Mouse (Mus musculus) cortical plate, adult 2 months (tissue): ENCODE data around the gene Rab5c. TPM values are rescaled to one million over a fixed set of nuclear protein-coding genes. Genes with fewer than 3 reads are reported as not detected.

ENCODE experiments used
- H3K27ac ChIP-seq: fragments of 200-500 bp; 2 replicates; pipeline ENCODE4 v1.5.1; 2012; ENCODE audit warnings: low read length, control low read depth, inconsistent platforms; ENCODE audit not compliant: insufficient read depth
- H3K4me1 ChIP-seq: fragments of 200-500 bp; 2 replicates; pipeline ENCODE4 v1.6.1; 2011; ENCODE audit warnings: low read length; ENCODE audit not compliant: control insufficient read depth, insufficient read depth
- H3K4me3 ChIP-seq: fragments of 200-500 bp; 2 replicates; pipeline ENCODE4 v1.5.1; 2011; ENCODE audit warnings: mild to moderate bottlenecking, low read length, control low read depth; ENCODE audit not compliant: insufficient read depth
- CTCF ChIP-seq: fragments of 200-500 bp; IDR thresholded peaks from 2 replicates; pipeline ENCODE4 v1.5.1; 2011; ENCODE audit warnings: mild to moderate bottlenecking, control low read depth, low read length; ENCODE audit not compliant: insufficient read depth; ENCODE audit errors: extremely low read depth
- POLR2A ChIP-seq: fragments of 200-500 bp; IDR thresholded peaks from 2 replicates; pipeline ENCODE4 v1.6.1; 2011; ENCODE audit warnings: mild to moderate bottlenecking, low read length, control low read depth; ENCODE audit not compliant: insufficient read depth; ENCODE audit errors: extremely low read depth
- polyA plus RNA-seq: library from polyadenylated mRNA; depleted of rRNA; stranded (reverse); fragments of >200 nt; gene quantifications from 2 replicates; pipeline ENCODE4 v1.2.3, GENCODE M21; 2012; rRNA removed

Rab5c gene
- 196 and 207 TPM in 2 replicates for polyA plus RNA-seq

DNA sequence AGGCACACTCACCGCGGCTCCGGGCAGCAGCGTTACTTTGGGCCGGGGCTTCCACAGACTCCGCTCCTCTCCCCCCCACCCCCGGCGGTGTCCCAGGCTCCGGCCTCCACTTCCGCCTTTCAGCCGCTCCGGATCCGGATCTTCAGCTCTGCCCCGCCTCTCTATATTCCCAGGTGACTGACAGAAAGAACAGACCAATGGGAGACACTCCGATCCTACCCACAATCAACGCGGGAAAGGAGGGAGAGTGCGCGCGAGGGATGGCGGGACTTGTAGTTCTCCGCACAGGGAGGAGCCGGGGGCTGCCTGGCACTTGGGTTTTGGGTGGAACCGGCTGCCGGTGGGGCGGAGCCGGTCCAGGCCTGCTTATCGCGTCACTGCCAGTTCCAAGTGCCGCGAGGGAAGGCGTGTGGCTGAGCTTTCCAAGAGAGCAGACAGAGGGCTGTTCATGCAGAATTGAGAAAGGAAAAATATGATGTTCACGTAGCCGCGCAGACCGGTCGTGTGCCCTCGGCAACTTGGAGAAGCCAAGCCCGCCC lies at the start of gene Rab5c:
TSS of gene Rab5c (minus strand) at position 150 of the 539 bp plus-strand sequence.
- Histone ChIP-seq H3K4me1 (peaks cover 9% of the 10 kb centered on the region), H3K27ac (0 out of 2 replicates have a peak within 1 kb of the TSS, but pooled peaks have one; percentile 4), H3K4me3 (peak within 1 kb of the TSS; percentile 42)
- no peak for TF ChIP-seq CTCF
- peak; percentile 89 for TF ChIP-seq POLR2A

DNA sequence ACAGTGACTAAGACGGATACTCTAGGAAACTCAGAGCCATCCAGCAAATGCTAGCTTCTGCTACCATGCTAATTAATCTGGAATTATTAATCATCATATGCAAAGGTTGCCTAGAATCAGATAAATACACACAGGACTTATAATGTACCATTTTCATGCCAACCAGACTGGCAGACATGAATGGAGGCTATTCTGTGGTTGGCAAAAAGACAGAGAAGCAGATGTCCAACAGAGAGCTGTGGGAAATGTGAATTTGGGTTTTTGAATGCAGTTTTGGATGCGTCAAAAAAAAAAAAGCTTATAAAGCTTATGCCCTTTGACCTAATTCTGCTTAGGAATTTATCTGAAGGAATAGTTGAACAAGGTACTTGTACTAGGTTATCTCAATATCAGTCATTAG lies 47.8 kb upstream of the Rab5c start:
- TF ChIP-seq CTCF (no peak), POLR2A (no peak)
- no peak overlapping the region for H3K4me3 ChIP-seq
- no peaks in the 10 kb centered on the region for H3K4me1 ChIP-seq
- H3K27ac ChIP-seq, result no peak overlapping the region

DNA sequence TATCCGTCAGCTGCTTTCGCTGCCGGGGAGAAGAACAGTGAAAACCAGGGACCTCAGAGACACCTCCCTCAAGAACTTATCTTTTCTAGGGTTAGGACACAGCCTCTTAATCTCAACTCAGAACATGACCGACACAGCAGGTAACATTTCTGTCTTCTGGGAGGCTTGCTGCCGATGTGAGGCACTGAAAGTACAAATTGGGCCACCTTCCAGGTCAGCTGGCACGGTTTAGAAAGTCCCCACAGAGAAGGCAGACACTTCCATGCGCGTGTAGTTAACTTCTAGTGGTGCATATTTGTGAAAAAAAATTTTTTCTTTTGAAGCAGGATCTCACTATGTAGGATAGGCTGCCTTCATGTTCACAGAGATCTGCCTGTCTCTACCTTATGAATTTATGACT lies 46.3 kb upstream of the Rab5c start:
- H3K4me3 ChIP-seq, result no peak overlapping the region
- no peak for TF ChIP-seq POLR2A
- no peak for TF ChIP-seq CTCF
- H3K4me1 ChIP-seq, result no peaks in the 10 kb centered on the region
- H3K27ac ChIP-seq, result no peak overlapping the region

DNA sequence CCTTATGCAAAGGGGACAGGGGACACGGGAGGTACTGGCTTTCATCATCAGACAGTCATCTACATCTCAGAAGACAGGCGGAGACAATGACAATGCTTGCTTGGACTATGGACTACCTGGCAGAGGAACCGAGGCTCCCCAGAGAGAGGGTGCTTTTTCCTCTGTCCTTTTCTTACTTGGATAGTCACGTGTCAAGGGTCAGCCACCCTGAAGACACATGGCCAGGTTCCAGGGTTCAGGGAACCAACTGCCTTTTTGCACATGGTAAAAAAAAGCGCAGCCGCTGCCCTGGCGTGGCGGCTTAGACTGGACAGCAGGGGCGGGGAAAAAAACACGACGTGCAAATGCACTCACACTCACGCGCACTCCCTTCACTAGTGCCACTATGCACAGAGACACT lies 44.6 kb upstream of the Rab5c start:
- H3K4me1 ChIP-seq, result no peaks in the 10 kb centered on the region
- TF ChIP-seq POLR2A, result no peak
- TF ChIP-seq CTCF, result no peak
- no peak overlapping the region for H3K4me3 ChIP-seq
- H3K27ac ChIP-seq, result no peak overlapping the region

DNA sequence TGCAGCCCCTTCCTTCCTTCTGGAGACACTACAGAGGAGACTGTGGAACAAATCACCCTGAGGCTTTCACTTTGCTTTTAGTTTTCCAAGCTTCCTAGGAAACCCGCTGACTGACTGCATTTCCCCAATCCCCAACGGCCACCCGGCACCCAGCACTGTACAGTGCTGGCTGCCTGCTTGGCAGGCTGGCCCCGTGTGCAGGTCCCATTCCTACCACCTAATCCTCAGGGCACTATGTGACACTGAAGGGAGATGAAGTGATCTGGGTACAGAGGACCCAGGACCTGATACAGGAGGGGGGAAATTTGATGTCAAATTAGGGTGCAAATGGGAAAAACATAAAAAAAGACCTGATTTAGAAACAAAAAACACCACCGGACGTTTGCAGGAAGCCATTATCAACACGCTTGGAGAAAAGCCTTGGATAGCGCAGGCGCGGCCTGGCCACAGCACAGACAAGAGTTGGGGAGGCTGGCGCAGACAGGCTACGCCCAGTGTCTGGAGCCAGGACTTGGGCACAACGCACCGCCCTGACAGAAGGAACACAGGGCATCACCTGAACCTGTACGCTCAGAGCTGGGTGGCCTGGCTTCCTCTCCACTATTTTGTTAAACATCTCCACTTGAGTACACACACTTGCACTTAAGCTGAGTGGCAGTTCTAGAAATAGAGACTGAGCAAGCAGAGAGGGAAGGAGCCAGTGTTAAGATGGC lies 43.9 kb upstream of the Rab5c start:
- no peaks in the 10 kb centered on the region for H3K4me1 ChIP-seq
- no peak overlapping the region for H3K4me3 ChIP-seq
- H3K27ac ChIP-seq, result no peak overlapping the region
- TF ChIP-seq POLR2A, result no peak
- no peak for TF ChIP-seq CTCF

DNA sequence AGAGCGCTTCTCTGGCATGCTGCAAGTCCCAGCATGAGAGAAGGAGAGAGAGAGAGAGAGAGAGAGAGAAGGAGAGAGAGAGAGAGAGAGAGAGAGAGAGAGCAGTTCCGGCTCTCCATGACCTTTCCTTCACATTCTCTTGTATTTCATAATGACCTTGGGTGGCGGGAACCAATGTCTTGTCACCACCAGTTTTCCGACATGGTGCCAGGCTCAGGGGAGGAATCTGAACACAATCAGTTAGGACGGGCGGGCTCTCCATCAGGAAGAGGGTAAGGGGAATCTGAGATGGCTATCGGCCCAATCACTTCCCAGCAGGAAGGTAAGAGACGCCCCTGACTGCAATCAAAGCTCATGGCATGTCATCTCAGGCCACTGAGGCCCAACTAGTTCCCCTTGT lies 42.2 kb upstream of the Rab5c start:
- TF ChIP-seq POLR2A (no peak), CTCF (no peak)
- H3K4me1 ChIP-seq, result no peaks in the 10 kb centered on the region
- no peak overlapping the region for H3K27ac ChIP-seq
- H3K4me3 ChIP-seq, result no peak overlapping the region

DNA sequence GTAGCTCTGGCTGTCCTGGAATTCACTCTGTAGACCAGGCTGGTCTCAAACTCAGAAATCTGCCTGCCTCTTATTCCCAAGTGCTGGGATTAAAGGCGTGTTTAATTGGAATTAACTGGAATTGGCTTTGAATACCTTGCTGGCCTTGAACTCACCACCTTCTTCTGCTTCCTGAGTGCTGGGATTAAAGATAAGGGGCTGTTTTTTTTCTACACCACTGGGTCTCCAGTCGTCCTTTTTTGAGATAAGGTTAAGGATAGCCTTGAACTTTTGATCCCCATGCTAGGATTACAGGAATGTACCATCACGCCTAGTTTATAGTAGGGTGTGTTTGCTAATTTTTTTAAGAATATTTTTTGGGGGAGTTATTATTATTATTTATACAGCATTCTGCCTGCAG lies 40.1 kb upstream of the Rab5c start:
- TF ChIP-seq CTCF (no peak), POLR2A (no peak)
- Histone ChIP-seq H3K4me1 (no peaks in the 10 kb centered on the region), H3K4me3 (no peak overlapping the region), H3K27ac (no peak overlapping the region)

DNA sequence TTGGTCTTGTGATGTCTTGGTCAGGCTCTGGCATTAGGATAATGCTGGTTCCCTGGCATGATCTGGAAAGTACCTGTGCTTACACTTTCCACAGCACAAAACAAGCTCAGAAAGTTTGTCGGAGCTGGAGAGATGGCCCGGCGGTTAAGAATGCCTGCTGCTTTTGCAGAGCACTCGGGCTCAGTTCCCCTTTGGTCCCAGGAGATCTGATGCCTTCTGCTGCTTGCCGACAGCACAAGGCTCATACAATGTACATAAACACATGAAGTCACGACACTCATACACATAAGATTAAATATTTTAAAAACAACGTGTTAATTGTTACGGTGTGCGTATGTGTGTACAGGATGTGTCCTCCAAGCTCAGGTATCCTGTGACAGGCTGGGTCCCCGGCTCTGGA lies 37.9 kb upstream of the Rab5c start:
- no peak for TF ChIP-seq CTCF
- TF ChIP-seq POLR2A, result no peak
- Histone ChIP-seq H3K27ac (no peak overlapping the region), H3K4me3 (no peak overlapping the region), H3K4me1 (no peaks in the 10 kb centered on the region)

DNA sequence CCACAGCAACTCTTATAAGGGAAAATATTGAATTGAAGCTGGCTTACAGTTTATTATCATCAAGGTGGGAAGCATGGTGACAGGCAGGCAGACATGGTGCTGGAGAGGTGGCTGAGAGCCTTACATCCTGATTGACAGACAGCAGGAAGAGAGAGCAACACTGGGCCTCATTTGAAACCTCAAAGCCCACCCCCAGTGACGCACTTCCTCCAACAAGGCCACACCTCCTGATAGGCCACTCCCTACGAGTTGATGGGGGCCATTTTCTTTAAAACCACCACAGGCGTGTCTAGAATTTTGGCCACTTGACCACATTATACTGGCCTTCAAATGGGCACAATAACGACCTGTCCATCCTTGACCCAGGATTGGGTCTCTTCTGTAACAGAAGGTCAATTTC lies 36.2 kb upstream of the Rab5c start:
- Histone ChIP-seq H3K4me1 (no peaks in the 10 kb centered on the region), H3K4me3 (no peak overlapping the region), H3K27ac (no peak overlapping the region)
- TF ChIP-seq CTCF (no peak), POLR2A (no peak)
